Mouse (Mus musculus) urinary bladder, postnatal 36 days (tissue): ENCODE results near the gene Zdhhc19.
"Not testable (repeated sequence)": the region's sequence is repeated elsewhere in the genome, so short reads cannot be mapped to it uniquely, and the experiment has no call there.

Experiments used
- DNase-seq, 2 experiments: peaks; one replicate each; pipeline ENCODE4 v3.0.0; 2022; ENCODE audit warnings: low spot score in 2 of 2, mixed read lengths in 1 of 2

Gene Zdhhc19

GRCm38 (mm10) chr16:32487234-32488111 lies 8.6 kb upstream of the Zdhhc19 start, which contains the start of gene Slc51a:
Gene Slc51a (minus strand): TSS chr16:32487879.
- no peak for DNase-seq

- no peak for DNase-seq
Measured at GRCm38 (mm10) chr16:32488939-32489338, 7.1 kb upstream of the Zdhhc19 start.

DNA sequence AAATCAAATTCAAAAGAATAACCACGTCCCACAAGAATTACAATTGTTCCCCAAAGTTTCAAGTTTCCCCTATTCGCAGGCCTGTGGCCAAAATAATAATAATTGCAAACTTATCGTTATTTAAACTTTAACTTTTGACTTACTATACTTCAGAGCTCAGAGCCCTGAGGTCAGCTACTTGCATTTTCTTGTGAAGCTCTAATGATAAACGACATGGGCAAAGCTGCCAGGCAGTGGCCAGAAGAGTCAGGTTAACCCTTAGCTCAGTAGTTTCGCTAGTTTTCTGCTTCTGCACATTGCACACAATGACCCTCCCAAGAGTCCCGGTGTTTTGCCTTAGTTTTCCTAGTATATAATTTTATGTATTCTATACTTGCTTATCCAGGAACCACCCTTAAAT lies 1.7 kb upstream of the Zdhhc19 start:
- not testable (repeated sequence) for DNase-seq

GRCm38 (mm10) chr16:32498996-32499395 lies 2.9 kb downstream of the Zdhhc19 start:
- DNase-seq, result no peak

- DNase-seq, result peak; percentile 77 to 82
Measured at GRCm38 (mm10) chr16:32499430-32500037, 3.5 kb downstream of the Zdhhc19 start.

GRCm38 (mm10) chr16:32501459-32501858 lies 5.4 kb downstream of the Zdhhc19 start:
- DNase-seq, result no peak

GRCm38 (mm10) chr16:32502621-32503335 lies 6.7 kb downstream of the Zdhhc19 start:
- no peak for DNase-seq

DNA sequence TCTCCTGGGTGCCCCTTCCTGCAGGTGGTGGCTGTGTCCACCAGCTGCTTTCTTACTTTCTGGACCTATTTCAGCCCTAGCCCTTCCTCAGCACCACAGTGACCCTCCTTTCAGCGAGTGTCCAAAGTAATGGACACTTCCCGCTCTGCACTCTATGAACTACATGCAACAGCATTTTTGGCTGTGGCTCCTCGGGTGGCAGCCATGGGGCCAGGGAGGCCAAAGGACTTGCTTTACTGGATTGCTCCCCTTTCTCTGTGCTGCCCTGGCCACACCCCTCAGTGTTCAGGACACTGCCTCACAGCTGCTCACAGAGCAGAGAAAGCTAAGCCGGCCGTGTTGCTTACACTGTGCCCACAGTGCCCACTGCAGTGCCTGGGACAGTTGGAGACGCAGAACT lies 7.6 kb downstream of the Zdhhc19 start:
- no peak for DNase-seq

DNA sequence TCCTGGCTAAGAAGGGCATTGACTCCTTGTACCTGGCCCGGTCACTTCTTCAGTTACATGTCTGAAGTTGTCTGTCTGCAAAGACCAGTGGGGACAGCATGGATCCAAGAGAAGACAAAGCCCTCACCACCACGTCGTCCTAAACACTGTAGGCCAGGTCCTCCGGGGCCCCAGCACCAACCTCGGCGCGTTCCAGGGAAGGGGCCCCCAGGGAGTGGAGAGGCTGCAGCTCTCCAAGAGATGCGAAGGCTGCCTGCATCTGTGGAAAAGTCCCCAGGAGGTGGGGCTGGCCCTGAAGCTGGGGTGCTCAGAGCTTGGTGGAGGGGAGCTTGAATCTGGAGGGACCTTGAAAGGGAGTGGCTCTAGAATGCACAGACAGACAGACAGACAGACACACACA lies 10.2 kb downstream of the Zdhhc19 start:
- DNase-seq, result no peak

GRCm38 (mm10) chr16:32506868-32507267 lies 10.8 kb downstream of the Zdhhc19 start:
- no peak for DNase-seq

DNA sequence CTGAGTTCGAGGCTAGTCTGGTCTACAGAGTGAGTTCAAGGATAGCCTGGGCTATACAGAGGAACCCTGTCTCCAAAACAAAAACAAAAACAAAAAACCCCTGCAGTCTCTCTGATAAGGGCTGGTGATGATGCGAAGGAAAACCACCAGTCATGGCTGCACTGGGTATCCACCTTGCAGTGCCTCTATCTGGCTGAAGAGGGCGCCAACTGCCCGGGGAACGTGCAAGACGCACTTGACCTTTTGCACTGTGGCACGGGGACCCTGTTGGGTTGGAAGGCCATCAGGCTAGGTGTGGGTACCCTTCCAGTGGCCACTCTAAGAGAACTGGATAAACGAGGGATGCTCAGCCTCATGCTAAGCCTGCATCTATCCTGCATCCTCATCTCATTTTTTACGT lies 11.3 kb downstream of the Zdhhc19 start:
- peak in 1 of 2 experiments; percentile 50 for DNase-seq

DNA sequence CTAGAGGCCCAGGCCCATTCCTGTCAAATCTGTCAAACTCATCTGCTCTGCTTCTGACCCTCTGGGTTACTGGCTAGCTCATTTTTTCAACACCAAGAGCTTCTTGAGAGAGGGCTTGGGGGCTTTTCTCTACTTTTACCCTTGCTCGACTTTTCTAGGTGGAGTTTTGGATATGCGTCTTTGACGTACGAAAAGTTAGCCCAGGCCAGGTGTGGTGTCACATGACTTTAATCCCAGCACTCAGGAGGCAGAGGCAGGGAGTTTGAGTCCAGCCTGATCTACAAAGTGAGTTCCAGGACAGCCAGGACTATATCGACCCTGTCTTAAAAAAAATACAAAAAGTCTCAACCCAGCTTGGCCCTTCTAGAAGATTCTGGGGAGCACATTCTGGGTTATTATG lies 12.0 kb downstream of the Zdhhc19 start:
- no peak for DNase-seq

- DNase-seq, result no peak
Measured at GRCm38 (mm10) chr16:32508506-32509065, 12.5 kb downstream of the Zdhhc19 start.

DNA sequence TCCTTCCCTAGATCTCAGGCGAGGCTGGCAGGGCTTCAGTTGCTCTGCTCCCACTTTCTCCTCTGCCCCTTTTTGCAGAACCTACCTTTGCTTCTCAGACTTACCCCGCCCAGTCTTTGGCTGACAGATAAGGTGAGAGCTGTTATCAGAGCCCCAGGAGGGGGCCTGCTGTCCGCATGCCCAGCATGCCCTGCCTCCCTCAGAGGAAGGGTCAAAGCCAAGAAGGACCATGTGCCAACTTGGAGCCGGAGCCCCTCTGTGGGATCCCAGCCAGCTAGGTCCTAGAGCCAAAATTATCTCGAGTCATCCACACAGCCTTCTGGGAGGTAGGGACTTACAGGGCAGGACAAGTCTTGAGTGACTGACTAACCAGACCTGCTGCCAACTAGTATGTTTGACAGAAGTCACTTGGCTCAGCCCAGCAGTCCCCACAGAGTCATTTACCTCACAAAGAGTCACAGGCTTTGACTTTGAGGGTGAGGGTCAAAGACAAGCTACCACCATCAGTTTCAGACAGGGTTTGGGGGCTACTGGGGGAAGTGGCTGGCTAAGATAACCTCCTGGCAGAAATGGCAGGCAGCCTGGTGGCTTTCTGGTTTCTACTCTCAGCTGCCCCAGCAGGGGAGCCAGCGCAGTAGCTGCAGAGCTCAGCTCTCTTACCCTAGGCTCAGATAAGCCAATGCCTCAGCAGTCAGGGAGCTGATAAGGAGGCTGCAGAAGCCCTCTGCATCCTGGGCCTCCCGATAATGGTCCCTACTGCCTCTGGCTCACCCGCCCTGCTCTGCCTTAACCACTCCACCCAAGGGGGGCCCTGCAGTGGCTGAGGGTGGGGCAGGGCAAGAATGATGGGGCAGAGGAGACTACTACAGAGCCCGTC lies 13.2 kb downstream of the Zdhhc19 start:
- DNase-seq, result peak in 1 of 2 experiments; percentile 46

- DNase-seq, result no peak
Measured at GRCm38 (mm10) chr16:32510399-32511337, 14.6 kb downstream of the Zdhhc19 start.

GRCm38 (mm10) chr16:32511338-32511734 lies 15.3 kb downstream of the Zdhhc19 start:
- DNase-seq, result no peak

DNA sequence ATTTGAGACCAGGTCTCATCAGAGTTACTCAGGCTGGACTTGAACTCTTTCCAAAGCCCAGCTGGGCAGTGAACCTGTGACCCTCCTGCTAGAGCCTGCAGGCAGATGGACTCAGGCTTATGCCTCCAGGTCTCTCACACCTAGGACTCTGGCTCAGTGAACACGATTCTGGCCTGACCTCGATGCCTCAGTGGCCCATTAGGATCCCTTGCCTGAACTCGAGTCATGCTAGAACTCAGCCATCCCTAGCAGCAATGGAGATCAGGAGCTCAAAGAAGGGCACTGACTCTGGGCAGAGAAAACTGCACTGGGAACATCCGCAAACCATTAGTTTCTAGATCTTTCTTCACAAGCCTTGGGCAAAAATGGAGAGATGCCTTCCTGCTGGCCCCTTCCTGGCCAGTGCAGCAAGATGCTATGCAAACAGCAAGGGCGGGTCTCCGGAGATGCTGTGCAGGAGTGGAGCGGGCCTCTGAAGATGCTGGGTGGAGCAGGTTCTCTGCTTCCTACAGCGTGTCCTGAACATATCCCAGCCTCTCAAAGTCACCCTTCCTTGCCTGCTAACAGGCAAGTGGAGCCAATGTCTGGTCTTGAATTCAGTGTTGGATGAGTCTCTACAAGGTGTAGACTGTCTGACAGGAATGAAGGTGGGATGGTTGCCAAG lies 15.9 kb downstream of the Zdhhc19 start:
- DNase-seq, result no peak

DNA sequence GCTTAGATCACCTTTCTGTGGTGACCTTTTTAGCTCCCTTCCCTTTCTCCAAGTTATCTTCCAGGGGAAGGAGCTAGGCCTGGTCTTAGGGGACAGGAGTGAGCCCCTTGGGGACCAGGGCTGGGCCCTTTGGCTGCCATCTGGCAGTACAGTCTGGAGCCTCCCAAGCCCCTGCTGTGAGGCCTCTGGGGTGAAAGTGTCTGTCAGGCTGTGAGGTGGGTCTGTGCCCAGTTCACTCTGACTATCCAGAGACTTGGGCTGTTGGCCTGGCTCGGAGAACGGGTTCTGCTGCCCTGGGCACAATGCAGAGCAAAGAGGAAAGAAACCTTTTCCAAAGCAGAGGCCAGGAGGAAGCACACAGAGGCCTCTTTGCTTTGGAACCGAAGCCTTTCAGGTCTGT lies 16.9 kb downstream of the Zdhhc19 start:
- DNase-seq, result peak in 1 of 2 experiments; percentile 48

DNA sequence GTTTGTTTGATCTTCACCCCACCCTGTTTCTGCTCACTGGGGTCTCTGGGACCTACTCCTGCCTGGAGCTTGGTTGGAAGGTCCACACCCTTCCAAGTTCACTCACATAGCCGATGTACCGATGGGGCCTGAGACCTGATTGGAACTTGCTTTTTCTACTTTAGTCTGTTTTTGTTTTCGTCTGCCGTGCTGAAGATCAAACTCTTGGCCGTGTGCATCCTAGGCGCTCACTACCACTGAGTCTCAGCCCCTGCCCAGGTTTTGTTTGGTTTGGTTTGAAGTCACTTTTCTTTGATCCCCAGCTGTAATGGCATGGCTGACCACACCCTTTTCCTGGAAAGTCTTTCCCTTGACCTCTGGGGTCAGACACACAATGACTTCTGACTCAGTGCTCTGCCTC lies 17.3 kb downstream of the Zdhhc19 start:
- DNase-seq, result no peak
